Mouse (Mus musculus) large intestine, adult 2 months (tissue): Measurements from ENCODE around the gene Arrdc2. TPM values are rescaled to one million over a fixed set of nuclear protein-coding genes. Genes with fewer than 3 reads are reported as not detected.
A peak's percentile ranks its signal among the peaks of the same experiment; 100 is the strongest.

ENCODE experiments used
- DNase-seq: peaks from one replicate; pipeline ENCODE4 v3.0.0-alpha.2; 2012; ENCODE audit warnings: low read depth, low spot score
- WGBS: fragments of 180-500 bp; shearing (Covaris S2); methylation state at CpG from one replicate; pipeline ENCODE4 v1.1.7; 2018; 5-methylcytosine and 5-hydroxymethylcytosine counted together
- polyA plus RNA-seq: library from polyadenylated mRNA; depleted of rRNA; stranded (reverse); fragments of >200 nt; gene quantifications from 2 replicates; pipeline ENCODE4 v1.2.3, GENCODE M21; 2012; rRNA removed

The Arrdc2 gene
- polyA plus RNA-seq, 1 experiment = 22.2 TPM

DNA sequence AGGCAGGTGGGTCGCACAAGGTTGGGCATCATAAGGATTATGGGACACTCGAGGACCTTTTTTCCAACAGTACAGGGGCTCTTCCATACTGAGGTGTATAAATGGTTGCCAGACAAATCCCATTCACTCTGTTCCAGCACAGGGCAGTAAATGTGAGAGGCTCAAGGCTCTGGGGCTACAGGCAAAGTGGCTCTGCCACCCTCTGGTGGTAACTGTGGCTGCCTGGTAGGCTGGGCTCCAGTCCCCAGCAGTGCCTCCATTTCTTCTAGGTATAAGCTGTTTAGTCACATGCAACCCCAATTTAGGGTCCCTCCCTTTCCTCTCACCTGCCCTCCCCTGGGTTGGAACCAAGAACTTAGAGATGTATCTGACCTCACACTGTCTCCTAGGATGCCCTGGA is 44.1 kb downstream of the Arrdc2 start:
- WGBS = 93% methylated on average over 2 of the region's 2 CpGs

DNA sequence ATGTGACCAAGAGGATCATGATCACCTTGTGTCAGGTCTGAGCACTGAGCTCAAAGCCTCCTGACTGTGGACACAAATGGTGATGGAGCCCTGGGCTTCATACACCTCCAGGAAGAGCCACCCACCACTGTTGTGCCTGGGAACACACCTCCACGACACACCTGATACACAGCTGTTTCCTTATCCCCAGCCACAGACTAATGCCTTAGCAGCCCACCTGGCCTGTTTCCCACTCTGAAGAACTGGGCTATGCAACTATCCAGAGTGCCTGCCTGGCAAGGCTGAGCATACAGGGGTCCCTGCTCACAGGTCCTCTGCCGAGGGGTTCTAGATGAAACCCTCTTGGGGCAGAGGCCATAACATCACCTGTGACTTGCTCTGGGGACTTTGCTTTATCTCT is 45.3 kb downstream of the Arrdc2 start:
- DNase-seq = no peak
- 89% methylated on average over 2 of the region's 2 CpGs for WGBS

More for the DNA sequence above, 44.1 kb downstream of the Arrdc2 start:
- DNase-seq = no peak

DNA sequence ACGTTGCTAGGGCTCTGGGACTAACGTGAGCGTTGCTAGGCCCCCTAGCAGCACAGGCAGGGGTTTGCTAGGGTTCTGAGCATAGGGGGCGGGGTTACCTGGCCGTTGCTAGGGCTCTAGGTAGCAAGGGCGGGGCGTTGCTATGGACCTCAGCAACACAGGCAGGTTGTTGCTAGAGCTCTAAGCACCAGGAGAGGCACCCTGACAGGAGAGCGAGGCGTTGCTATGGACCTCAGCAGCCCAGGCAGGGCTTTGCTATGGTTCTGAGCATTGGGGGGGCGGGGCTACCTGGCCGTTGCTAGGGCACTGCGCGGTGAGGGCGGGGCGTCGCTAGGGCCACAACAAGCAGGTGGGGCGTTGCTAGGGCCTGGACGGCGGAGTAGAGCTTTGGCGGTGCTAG is 46.8 kb downstream of the Arrdc2 start:
- 0% methylated on average over 20 of the region's 20 CpGs for WGBS
- peak; percentile 54 for DNase-seq

DNA sequence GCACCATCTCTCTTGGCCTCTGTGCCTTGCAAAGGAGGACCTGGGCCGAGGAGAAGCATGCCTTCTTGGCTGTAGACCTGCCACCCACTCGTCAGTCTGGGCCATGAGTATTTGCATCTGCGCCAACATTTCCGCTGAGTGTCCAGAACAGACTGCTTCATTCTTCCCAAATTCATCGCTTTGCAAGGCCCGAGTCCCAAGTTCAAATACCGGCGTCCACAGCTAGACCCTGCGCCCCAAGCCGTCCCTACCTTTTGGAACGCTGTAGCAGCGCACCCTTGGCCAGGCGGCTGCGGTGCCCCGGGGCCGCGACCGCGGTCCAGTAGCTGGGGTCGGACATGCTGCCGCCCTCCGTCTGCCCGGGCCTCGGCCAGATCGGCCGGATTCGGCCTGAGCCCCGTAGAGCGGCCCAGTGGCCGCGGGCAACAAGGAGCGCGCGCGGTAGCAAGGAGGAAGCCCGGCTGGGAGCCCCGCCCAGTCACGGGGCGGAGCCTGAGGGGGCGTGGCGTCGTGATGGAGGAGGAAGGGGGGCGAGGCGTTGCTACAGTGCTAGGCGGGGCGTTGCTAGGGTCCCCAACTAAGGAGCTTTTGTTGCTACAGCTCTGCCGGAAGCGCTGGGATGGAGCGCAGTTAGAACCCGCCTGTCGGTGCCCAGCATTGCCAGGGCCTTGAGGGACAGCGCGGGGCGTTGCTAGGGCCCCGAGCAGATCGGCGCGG is 47.4 kb downstream of the Arrdc2 start:
- peak; percentile 60 for DNase-seq
- WGBS = 2% methylated on average over 58 of the region's 58 CpGs

DNA sequence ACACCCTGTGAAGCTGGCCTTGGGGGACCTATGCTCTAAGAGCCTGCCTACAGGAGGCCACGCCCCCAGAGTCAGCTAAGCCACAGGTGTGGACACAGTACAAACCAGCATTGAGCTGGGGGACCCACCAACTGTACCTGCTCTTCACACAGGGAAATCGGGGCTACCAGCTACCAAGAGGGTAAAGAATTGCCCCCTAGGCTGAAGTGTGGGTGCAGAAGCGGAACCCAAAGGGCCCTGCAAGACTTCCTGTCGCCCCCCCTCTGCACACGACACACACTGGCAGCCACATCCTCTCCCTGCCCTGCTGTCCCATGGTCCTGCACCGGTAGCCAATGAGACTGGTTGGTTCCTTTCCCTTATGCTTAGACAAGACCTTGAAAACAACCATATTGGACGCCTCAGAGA is 48.2 kb downstream of the Arrdc2 start:
- no peak for DNase-seq

DNA sequence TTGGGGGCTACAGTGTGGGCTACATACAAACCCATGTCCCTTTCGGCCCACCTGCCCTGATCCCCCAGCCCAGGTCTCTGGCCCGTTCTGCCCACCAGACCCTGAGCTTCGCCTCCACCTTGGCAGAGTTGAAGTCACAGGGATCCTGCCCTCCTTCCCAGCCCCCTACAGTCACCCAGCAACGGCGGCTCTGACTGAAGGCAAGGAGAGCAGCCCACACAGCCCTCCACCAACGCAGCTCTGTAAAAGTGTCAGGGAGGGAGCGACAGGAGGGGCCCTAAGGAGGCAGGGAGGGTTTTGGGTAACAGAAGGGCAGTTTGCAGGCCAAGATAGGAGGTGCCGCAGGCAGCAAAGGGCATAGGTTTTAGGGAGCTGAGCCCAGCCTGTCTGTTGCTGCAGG is 48.7 kb downstream of the Arrdc2 start:
- DNase-seq = no peak
- 68% methylated on average over 8 of the region's 8 CpGs for WGBS

More for the DNA sequence above, 48.2 kb downstream of the Arrdc2 start:
- 41% methylated on average over 7 of the region's 7 CpGs for WGBS

DNA sequence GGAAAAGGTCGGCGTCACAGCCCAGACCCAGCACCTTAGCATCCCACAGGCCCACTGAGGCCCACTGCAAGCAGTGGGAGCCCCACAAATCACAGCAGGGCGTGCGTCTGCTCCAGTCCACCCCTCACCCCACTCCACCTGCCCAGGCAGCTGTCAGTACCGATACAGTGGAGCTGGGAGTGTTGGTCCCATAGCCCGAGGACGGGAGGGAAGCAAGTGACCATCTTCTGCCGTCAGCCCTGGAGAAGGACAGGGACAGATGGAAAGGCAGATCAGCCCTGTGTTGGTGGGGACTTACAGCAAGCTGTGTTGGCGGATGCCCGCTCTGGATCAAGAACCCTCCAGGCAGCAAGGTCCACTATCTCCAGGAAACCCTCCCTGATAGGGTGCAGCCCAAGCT is 50.5 kb downstream of the Arrdc2 start:
- no peak for DNase-seq
- 92% methylated on average over 10 of the region's 10 CpGs for WGBS

DNA sequence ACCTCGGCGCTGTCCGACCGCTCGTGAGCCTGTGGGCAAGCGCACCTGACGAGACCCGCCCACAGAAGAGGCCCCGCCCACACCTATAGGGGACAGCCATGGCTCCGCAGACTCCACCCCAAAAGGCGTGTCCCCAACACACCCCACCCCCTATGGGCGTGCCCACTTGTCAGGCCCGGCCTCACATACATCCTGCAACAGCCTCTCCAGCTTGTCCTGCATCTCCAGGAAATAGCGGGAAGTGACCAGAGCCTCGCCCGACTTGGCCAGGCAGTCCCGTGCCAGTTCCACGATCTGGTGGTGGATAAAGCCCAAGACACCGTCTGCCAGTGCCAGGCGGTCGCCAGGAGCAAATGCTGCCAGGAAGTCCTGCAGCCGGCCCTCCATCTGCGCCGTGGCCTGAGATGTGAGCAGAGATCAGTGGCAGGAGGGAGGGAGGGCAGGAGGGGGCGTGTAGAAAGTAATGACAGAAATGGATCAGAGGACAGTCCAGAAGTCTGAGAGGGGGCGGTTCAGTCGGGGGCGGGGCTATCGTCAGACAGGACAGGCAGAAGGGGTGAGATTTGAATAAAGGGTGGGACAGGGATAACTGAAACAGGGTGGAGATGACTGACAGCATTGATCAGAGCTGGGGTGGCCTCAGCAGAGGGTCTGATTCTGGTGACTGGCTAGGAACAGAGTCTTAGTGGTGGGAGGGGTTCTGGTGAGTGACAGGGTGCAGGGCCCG is 51.4 kb downstream of the Arrdc2 start:
- WGBS = 38% methylated on average over 30 of the region's 30 CpGs
- DNase-seq = peak; percentile 70

DNA sequence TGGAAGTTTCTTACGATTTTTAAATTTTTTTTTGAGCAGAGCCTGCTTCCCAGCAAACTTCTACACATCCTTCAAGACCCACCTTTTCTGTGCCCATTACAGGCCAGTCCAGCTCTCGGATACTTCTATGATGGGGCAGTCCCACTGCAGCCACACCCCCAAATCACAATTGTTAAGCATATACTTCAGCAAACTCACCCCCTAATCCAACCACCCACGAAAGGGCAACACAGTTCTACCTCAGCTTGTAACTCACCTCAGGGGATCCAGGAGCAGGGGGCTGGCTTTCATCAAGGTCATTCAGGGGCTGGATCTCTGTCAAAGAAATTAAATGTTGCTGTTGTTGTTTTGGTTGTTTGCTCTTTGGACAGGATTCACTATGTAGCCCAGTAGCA is 52.5 kb downstream of the Arrdc2 start:
- DNase-seq = no peak
- 80% methylated on average over 3 of the region's 3 CpGs for WGBS

DNA sequence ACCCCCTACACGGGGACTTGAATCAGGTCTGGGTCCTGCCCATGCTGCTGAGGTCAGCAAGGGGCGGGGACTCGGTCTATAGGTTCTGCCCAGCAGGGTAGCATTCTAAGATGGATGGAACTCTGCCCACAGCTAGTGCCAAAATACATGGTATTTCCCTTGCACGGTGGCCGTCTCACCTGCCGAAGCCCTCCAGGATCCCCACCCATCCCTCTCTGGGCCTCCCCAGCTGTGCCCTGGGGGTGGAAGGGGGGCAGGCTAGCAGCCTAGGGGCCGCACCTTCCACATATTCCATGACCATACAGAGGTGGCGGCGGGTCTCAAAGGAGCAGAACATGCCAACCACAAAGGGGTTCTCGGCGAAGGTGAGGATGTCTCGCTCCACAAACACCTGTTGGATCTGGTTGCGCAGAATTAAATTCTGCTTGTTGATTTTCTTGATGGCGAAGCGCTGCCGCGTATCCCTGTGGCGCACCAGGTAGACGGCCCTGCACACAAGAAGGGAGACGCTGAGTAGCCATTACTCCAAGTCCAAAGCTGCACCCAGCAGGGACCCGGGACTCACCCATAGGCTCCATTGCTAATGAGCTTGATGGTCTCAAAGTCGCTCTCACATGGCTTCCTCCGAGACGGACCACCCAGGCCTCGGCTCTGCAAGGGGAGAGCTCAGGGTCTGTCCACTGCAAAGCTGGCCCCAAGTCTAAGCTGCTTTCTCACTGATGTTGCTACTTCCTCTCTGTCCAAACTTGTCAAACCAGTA is 53.0 kb downstream of the Arrdc2 start:
- DNase-seq = no peak
- WGBS = 94% methylated on average over 25 of the region's 25 CpGs

Other genes with a start within 250 kb of the Arrdc2 start
- gene Isyna1, start 245.3 kb downstream of the Arrdc2 start, polyA plus RNA-seq = 103 and 108 TPM in 2 replicates
- 110 and 122 TPM in 2 replicates for gene Ssbp4, start 230.8 kb downstream of the Arrdc2 start, polyA plus RNA-seq
- 7.3 and 8.5 TPM in 2 replicates for gene Lrrc25, start 223.6 kb downstream of the Arrdc2 start, polyA plus RNA-seq
- gene Gdf15, start 207.3 kb downstream of the Arrdc2 start, polyA plus RNA-seq = 1.8 and 2.2 TPM in 2 replicates
- gene Pgpep1, start 179.3 kb downstream of the Arrdc2 start, polyA plus RNA-seq = 52.0 and 73.1 TPM in 2 replicates
- gene Lsm4, start 166.5 kb downstream of the Arrdc2 start, polyA plus RNA-seq = 147 TPM in 2 replicates
- gene Jund, start 140.8 kb downstream of the Arrdc2 start, polyA plus RNA-seq = 345 and 364 TPM in 2 replicates
- 0.01 TPM in 1 of 2 replicates, not detected in the other for gene Iqcn, start 136.3 kb downstream of the Arrdc2 start, polyA plus RNA-seq
- gene Gm3336, start 121.2 kb downstream of the Arrdc2 start, polyA plus RNA-seq = 59.5 and 63.8 TPM in 2 replicates
- gene Pde4c, start 116.0 kb downstream of the Arrdc2 start, polyA plus RNA-seq = 7.7 and 7.9 TPM in 2 replicates
- 21.5 and 24.6 TPM in 2 replicates for gene Rab3a, start 85.0 kb downstream of the Arrdc2 start, polyA plus RNA-seq
- 68.6 and 76.1 TPM in 2 replicates for gene Mpv17l2, start 78.8 kb downstream of the Arrdc2 start, polyA plus RNA-seq
- gene Pik3r2, start 63.0 kb downstream of the Arrdc2 start, polyA plus RNA-seq = 82.1 and 105 TPM in 2 replicates
- 24.2 and 38.6 TPM in 2 replicates for gene Mast3, start 34.7 kb downstream of the Arrdc2 start, polyA plus RNA-seq
- gene Il12rb1, start 31.3 kb downstream of the Arrdc2 start, polyA plus RNA-seq = 2.4 and 4.2 TPM in 2 replicates
- 0.85 and 1.1 TPM in 2 replicates for gene Kcnn1, start 23.5 kb upstream of the Arrdc2 start, polyA plus RNA-seq
- 45.3 and 50.8 TPM in 2 replicates for gene Ccdc124, start 34.2 kb upstream of the Arrdc2 start, polyA plus RNA-seq
- gene Slc5a5, start 53.0 kb upstream of the Arrdc2 start, polyA plus RNA-seq = 0.45 and 0.55 TPM in 2 replicates
- 3,697 and 4,187 TPM in 2 replicates for gene Rpl18a, start 57.7 kb upstream of the Arrdc2 start, polyA plus RNA-seq
- gene Map1s, start 66.2 kb upstream of the Arrdc2 start, polyA plus RNA-seq = 14.3 and 18.8 TPM in 2 replicates